Mouse (Mus musculus): ENCODE data around the gene Nup54. TPM values are rescaled to one million over a fixed set of nuclear protein-coding genes. Genes with fewer than 3 reads are reported as not detected.

Gene Nup54
- polyA plus RNA-seq, 1 experiment = 109 TPM

DNA sequence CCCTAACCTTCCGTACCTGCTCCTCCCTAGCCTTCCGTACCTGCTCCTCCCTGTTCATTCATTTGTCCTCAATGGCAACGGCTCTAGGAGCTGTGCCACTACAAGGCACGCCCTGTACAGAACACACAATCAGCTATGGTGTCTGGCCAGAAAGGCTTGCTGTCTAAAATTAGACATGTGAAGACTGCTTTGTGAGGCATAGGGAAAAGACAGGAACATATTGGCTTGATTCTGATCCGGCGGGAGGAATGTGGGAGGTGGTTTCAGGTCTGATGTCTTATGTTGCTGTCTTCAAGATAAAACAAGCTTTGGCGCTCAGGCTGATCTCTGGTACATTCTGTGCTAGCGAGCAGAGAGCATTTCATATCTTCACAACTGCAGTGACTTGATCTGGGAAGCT is 44.4 kb downstream of the Nup54 start:
- H3K4me3 ChIP-seq (ENCODE audit: low read depth, low read length) = no peak overlapping the region
- no peaks in the 10 kb centered on the region for H3K36me3 ChIP-seq (ENCODE audit: control insufficient read depth, insufficient read depth, low read length, poor library complexity, severe bottlenecking)
- H3K27ac ChIP-seq (ENCODE audit: insufficient read depth, low read length) = no peak overlapping the region
- no peak for TF ChIP-seq CTCF (IDR thresholded peaks at IDR 0.05; ENCODE audit: low read depth, low read length)
- no peak overlapping the region for H3K9ac ChIP-seq (ENCODE audit: low read depth, poor library complexity, severe bottlenecking)
- no peaks in the 10 kb centered on the region for H3K27me3 ChIP-seq (ENCODE audit: control insufficient read depth, insufficient read depth, low read length, poor library complexity, severe bottlenecking)
- no peaks in the 10 kb centered on the region for H3K9me3 ChIP-seq (replicated peaks; ENCODE audit: control insufficient read depth, insufficient read depth, low read length, poor library complexity, severe bottlenecking)
- H3K4me1 ChIP-seq (ENCODE audit: control insufficient read depth, insufficient read depth, low read length) = no peaks in the 10 kb centered on the region

GRCm38 (mm10) chr5:92389977-92390376 is 45.0 kb downstream of the Nup54 start:
- Histone ChIP-seq H3K9ac (ENCODE audit: low read depth, poor library complexity, severe bottlenecking) (no peak overlapping the region), H3K27me3 (ENCODE audit: control insufficient read depth, insufficient read depth, low read length, poor library complexity, severe bottlenecking) (no peaks in the 10 kb centered on the region), H3K4me3 (ENCODE audit: low read depth, low read length) (no peak overlapping the region), H3K27ac (ENCODE audit: insufficient read depth, low read length) (no peak overlapping the region), H3K9me3 (replicated peaks; ENCODE audit: control insufficient read depth, insufficient read depth, low read length, poor library complexity, severe bottlenecking) (no peaks in the 10 kb centered on the region), H3K4me1 (ENCODE audit: control insufficient read depth, insufficient read depth, low read length) (no peaks in the 10 kb centered on the region), H3K36me3 (ENCODE audit: control insufficient read depth, insufficient read depth, low read length, poor library complexity, severe bottlenecking) (no peaks in the 10 kb centered on the region)
- TF ChIP-seq POLR2A (IDR thresholded peaks at IDR 0.05; ENCODE audit: insufficient read depth, low read length) = no peak
- no peak for TF ChIP-seq CTCF (IDR thresholded peaks at IDR 0.05; ENCODE audit: low read depth, low read length)
- TF ChIP-seq EP300 (IDR thresholded peaks at IDR 0.05; ENCODE audit: insufficient read depth, low read depth, low read length) = no peak

DNA sequence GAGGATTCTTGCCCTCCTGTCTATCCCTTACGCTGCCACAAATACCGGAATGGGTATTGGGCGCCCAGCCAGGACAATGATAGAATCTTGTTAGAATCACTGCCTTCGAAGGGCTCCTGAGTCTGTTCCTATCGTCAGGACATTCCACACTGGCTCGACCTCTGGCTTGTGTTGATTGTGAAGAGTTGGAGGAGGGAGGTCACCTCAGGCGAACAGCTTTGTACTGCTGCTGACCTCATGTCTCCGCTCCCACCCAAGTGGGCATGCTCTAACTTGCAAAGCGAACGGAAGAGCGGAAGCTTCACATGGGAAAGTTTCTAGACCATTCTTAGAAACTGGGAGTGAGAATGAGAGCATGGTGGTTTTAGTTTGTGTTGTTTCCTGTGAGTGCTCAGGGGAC is 47.6 kb downstream of the Nup54 start:
- no peak overlapping the region for H3K4me3 ChIP-seq (ENCODE audit: low read depth, low read length)
- no peaks in the 10 kb centered on the region for H3K27me3 ChIP-seq (ENCODE audit: control insufficient read depth, insufficient read depth, low read length, poor library complexity, severe bottlenecking)
- TF ChIP-seq POLR2A (IDR thresholded peaks at IDR 0.05; ENCODE audit: insufficient read depth, low read length) = no peak
- TF ChIP-seq CTCF (IDR thresholded peaks at IDR 0.05; ENCODE audit: low read depth, low read length) = no peak
- no peak for TF ChIP-seq EP300 (IDR thresholded peaks at IDR 0.05; ENCODE audit: insufficient read depth, low read depth, low read length)
- no peak overlapping the region for H3K9ac ChIP-seq (ENCODE audit: low read depth, poor library complexity, severe bottlenecking)
- H3K27ac ChIP-seq (ENCODE audit: insufficient read depth, low read length) = no peak overlapping the region
- no peaks in the 10 kb centered on the region for H3K36me3 ChIP-seq (ENCODE audit: control insufficient read depth, insufficient read depth, low read length, poor library complexity, severe bottlenecking)
- H3K9me3 ChIP-seq (replicated peaks; ENCODE audit: control insufficient read depth, insufficient read depth, low read length, poor library complexity, severe bottlenecking) = no peaks in the 10 kb centered on the region
- no peaks in the 10 kb centered on the region for H3K4me1 ChIP-seq (ENCODE audit: control insufficient read depth, insufficient read depth, low read length)

DNA sequence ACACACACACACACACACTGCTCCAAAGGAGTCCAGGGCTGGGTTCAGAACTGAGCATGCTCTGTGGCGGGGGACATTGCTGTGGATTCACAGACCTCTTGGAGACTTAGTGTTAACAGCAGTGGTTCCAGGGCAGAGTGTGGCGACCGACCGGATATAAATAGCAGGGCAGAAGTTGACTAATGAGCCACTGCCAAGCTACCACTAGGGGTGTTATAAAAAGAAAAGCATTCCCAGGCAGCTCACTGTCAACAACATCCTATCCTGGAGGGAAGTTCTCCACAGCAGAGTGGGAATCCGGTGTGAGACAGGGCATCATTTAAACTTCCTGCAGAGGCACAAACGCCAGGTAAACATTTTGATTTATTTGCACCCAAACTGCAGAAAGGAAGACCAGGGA is 48.4 kb downstream of the Nup54 start:
- TF ChIP-seq CTCF (IDR thresholded peaks at IDR 0.05; ENCODE audit: low read depth, low read length) = no peak
- no peak for TF ChIP-seq EP300 (IDR thresholded peaks at IDR 0.05; ENCODE audit: insufficient read depth, low read depth, low read length)
- TF ChIP-seq POLR2A (IDR thresholded peaks at IDR 0.05; ENCODE audit: insufficient read depth, low read length) = no peak
- no peaks in the 10 kb centered on the region for H3K36me3 ChIP-seq (ENCODE audit: control insufficient read depth, insufficient read depth, low read length, poor library complexity, severe bottlenecking)
- no peaks in the 10 kb centered on the region for H3K9me3 ChIP-seq (replicated peaks; ENCODE audit: control insufficient read depth, insufficient read depth, low read length, poor library complexity, severe bottlenecking)
- no peaks in the 10 kb centered on the region for H3K27me3 ChIP-seq (ENCODE audit: control insufficient read depth, insufficient read depth, low read length, poor library complexity, severe bottlenecking)
- no peak overlapping the region for H3K27ac ChIP-seq (ENCODE audit: insufficient read depth, low read length)
- no peak overlapping the region for H3K4me3 ChIP-seq (ENCODE audit: low read depth, low read length)
- no peaks in the 10 kb centered on the region for H3K4me1 ChIP-seq (ENCODE audit: control insufficient read depth, insufficient read depth, low read length)
- H3K9ac ChIP-seq (ENCODE audit: low read depth, poor library complexity, severe bottlenecking) = no peak overlapping the region

DNA sequence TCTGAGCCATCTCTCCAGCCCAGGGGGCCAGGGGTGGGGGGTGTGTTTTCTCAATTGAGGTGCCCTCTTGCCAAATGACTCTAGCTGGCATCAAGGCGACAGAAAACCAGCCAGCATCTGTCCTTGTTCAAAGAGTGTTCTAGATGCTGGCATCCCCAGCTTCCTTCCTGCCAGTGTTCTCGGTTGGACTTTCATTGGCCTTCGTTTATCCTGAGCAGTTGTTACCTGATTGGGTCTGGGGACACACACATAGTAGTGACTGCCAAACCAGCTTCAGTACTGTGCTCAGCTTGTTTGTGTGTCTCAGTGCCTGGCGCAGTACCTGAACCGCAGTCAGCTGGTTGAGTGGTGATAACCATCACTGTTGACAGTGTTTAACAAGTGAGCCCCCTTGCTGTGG is 48.9 kb downstream of the Nup54 start:
- no peaks in the 10 kb centered on the region for H3K36me3 ChIP-seq (ENCODE audit: control insufficient read depth, insufficient read depth, low read length, poor library complexity, severe bottlenecking)
- H3K27ac ChIP-seq (ENCODE audit: insufficient read depth, low read length) = no peak overlapping the region
- no peak for TF ChIP-seq EP300 (IDR thresholded peaks at IDR 0.05; ENCODE audit: insufficient read depth, low read depth, low read length)
- no peak for TF ChIP-seq POLR2A (IDR thresholded peaks at IDR 0.05; ENCODE audit: insufficient read depth, low read length)
- TF ChIP-seq CTCF (IDR thresholded peaks at IDR 0.05; ENCODE audit: low read depth, low read length) = no peak
- no peak overlapping the region for H3K9ac ChIP-seq (ENCODE audit: low read depth, poor library complexity, severe bottlenecking)
- H3K4me1 ChIP-seq (ENCODE audit: control insufficient read depth, insufficient read depth, low read length) = no peaks in the 10 kb centered on the region
- H3K4me3 ChIP-seq (ENCODE audit: low read depth, low read length) = no peak overlapping the region
- H3K27me3 ChIP-seq (ENCODE audit: control insufficient read depth, insufficient read depth, low read length, poor library complexity, severe bottlenecking) = no peaks in the 10 kb centered on the region
- H3K9me3 ChIP-seq (replicated peaks; ENCODE audit: control insufficient read depth, insufficient read depth, low read length, poor library complexity, severe bottlenecking) = no peaks in the 10 kb centered on the region

GRCm38 (mm10) chr5:92384855-92385254 is 50.2 kb downstream of the Nup54 start:
- Histone ChIP-seq H3K36me3 (ENCODE audit: control insufficient read depth, insufficient read depth, low read length, poor library complexity, severe bottlenecking) (no peaks in the 10 kb centered on the region), H3K4me1 (ENCODE audit: control insufficient read depth, insufficient read depth, low read length) (no peaks in the 10 kb centered on the region), H3K9me3 (replicated peaks; ENCODE audit: control insufficient read depth, insufficient read depth, low read length, poor library complexity, severe bottlenecking) (no peaks in the 10 kb centered on the region), H3K4me3 (ENCODE audit: low read depth, low read length) (no peak overlapping the region), H3K27me3 (ENCODE audit: control insufficient read depth, insufficient read depth, low read length, poor library complexity, severe bottlenecking) (no peaks in the 10 kb centered on the region), H3K27ac (ENCODE audit: insufficient read depth, low read length) (no peak overlapping the region), H3K9ac (ENCODE audit: low read depth, poor library complexity, severe bottlenecking) (no peak overlapping the region)
- TF ChIP-seq POLR2A (IDR thresholded peaks at IDR 0.05; ENCODE audit: insufficient read depth, low read length) (no peak), CTCF (IDR thresholded peaks at IDR 0.05; ENCODE audit: low read depth, low read length) (peak; percentile 93), EP300 (IDR thresholded peaks at IDR 0.05; ENCODE audit: insufficient read depth, low read depth, low read length) (no peak)
